Mouse (Mus musculus): ENCODE data around the gene Il4.

DNA sequence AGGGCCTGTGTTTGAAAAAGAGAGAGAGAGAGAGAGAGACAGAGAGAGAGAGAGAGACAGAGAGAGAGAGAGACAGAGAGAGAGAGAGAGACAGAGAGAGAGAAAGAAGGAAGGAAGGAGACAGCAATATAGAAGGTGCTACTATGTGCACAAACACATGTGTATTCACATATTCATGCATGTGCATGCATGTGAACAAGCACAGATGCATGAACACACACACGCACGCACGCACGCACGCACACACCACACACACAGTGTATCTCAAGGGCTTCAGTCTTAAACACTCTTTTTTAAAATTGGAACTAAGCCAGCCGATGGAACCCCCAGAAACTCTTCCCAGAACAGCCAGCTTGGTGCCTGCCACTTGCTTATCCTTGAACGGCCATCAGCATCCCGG is 2.9 kb downstream of the Il4 start:
- no peak for TF ChIP-seq CTCF (IDR thresholded peaks at IDR 0.05; ENCODE audit: extremely low read depth, insufficient read depth, insufficient read length, insufficient replicate concordance)
- no peak for TF ChIP-seq POLR2A (IDR thresholded peaks at IDR 0.05; ENCODE audit: low read depth, low read length)

Measured in spleen, adult 2 months (tissue).